Mouse (Mus musculus): Measurements from ENCODE around the gene Terb2. TPM values are rescaled to one million over a fixed set of nuclear protein-coding genes. Genes with fewer than 3 reads are reported as not detected.
A peak's percentile ranks its signal among the peaks of the same experiment; 100 is the strongest.

Terb2 gene
- not detected in 2 replicates for total RNA-seq (2014; rRNA removed)
- not detected in 2 replicates for polyA plus RNA-seq (2015; fragmentation: Nextera tagmentation; extraction: Ambion mirVana)

GRCm38 (mm10) chr2:122186106-122186505 lies at the start of gene Terb2, which contains the start of gene Patl2:
Terb2 (plus strand) TSS chr2:122186272.
Patl2 (minus strand) TSS chr2:122186189.
- DNase-seq = no peak
- Histone ChIP-seq H3K36me3 (ENCODE audit: insufficient read depth) (no peaks in the 10 kb centered on the region), H3K4me2 (ENCODE audit: low read depth) (no peak within 1 kb of the TSS), H3K9me3 (ENCODE audit: low read length) (no peaks in the 10 kb centered on the region), H3K27ac (ENCODE audit: low read depth, low read length) (no peak within 1 kb of the TSS), H3K4me3 (ENCODE audit: low read depth, low read length) (no peak within 1 kb of the TSS), H3K4me1 (ENCODE audit: insufficient read depth) (no peaks in the 10 kb centered on the region), H3K9ac (no peak within 1 kb of the TSS), H3K27me3 (ENCODE audit: insufficient read depth, low read length) (no peaks in the 10 kb centered on the region)
- WGBS = 85% methylated on average over 17 of the region's 17 CpGs
- TF ChIP-seq CTCF (IDR thresholded peaks at IDR 0.05; ENCODE audit: low read depth) = no peak
- no peak for ATAC-seq

GRCm38 (mm10) chr2:122137839-122138465 lies 48.1 kb upstream of the Terb2 start:
- no peak for TF ChIP-seq CTCF (IDR thresholded peaks at IDR 0.05; ENCODE audit: low read depth)
- no peak overlapping the region for H3K27ac ChIP-seq (ENCODE audit: low read depth, low read length)
- no peaks in the 10 kb centered on the region for H3K9me3 ChIP-seq (ENCODE audit: low read length)
- no peak for DNase-seq
- WGBS = 72% methylated on average over 5 of the region's 5 CpGs
- no peak overlapping the region for H3K9ac ChIP-seq
- H3K4me3 ChIP-seq (ENCODE audit: low read depth, low read length) = no peak overlapping the region
- H3K4me1 ChIP-seq (ENCODE audit: insufficient read depth) = no peaks in the 10 kb centered on the region
- no peak for ATAC-seq
- H3K27me3 ChIP-seq (ENCODE audit: insufficient read depth, low read length) = no peaks in the 10 kb centered on the region
- H3K36me3 ChIP-seq (ENCODE audit: insufficient read depth) = no peaks in the 10 kb centered on the region
- H3K4me2 ChIP-seq (ENCODE audit: low read depth) = no peak overlapping the region

DNA sequence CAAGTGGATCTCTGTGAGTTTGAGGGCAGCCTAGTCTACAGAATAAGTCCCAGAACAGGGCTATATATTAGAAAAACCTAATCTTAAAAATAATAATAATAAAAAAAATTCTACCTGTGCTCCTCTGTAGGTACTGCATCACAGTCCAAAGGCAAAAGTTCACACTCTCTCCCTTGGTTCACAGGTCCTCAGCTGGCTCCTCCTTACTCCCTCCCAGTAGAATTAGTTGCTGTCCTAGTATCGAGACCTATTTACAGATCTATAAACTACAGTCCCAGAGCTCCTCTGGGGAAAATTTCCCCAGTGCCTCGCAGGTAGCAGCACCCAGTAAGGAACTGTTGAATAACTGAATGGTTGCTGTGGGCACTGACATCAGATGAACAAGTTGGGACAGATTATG lies 45.3 kb upstream of the Terb2 start:
- no peaks in the 10 kb centered on the region for H3K27me3 ChIP-seq (ENCODE audit: insufficient read depth, low read length)
- no peaks in the 10 kb centered on the region for H3K36me3 ChIP-seq (ENCODE audit: insufficient read depth)
- no peak overlapping the region for H3K4me3 ChIP-seq (ENCODE audit: low read depth, low read length)
- no peaks in the 10 kb centered on the region for H3K9me3 ChIP-seq (ENCODE audit: low read length)
- WGBS = 80% methylated on average over 2 of the region's 2 CpGs
- ATAC-seq = no peak
- DNase-seq = no peak
- H3K4me2 ChIP-seq (ENCODE audit: low read depth) = no peak overlapping the region
- H3K27ac ChIP-seq (ENCODE audit: low read depth, low read length) = no peak overlapping the region
- H3K4me1 ChIP-seq (ENCODE audit: insufficient read depth) = no peaks in the 10 kb centered on the region
- H3K9ac ChIP-seq = no peak overlapping the region
- no peak for TF ChIP-seq CTCF (IDR thresholded peaks at IDR 0.05; ENCODE audit: low read depth)

- WGBS = 76% methylated on average over 5 of the region's 5 CpGs
- ATAC-seq = peak; percentile 36; the same call in 1 of the 2 replicates
- no peak for TF ChIP-seq CTCF (IDR thresholded peaks at IDR 0.05; ENCODE audit: low read depth)
- Histone ChIP-seq H3K27ac (ENCODE audit: low read depth, low read length) (no peak overlapping the region), H3K4me1 (ENCODE audit: insufficient read depth) (no peaks in the 10 kb centered on the region), H3K36me3 (ENCODE audit: insufficient read depth) (no peaks in the 10 kb centered on the region), H3K9ac (no peak overlapping the region), H3K9me3 (ENCODE audit: low read length) (no peaks in the 10 kb centered on the region), H3K4me2 (ENCODE audit: low read depth) (no peak overlapping the region), H3K27me3 (ENCODE audit: insufficient read depth, low read length) (no peaks in the 10 kb centered on the region), H3K4me3 (ENCODE audit: low read depth, low read length) (no peak overlapping the region)
- DNase-seq = no peak
Measured at GRCm38 (mm10) chr2:122141332-122141967, 44.6 kb upstream of the Terb2 start.

- DNase-seq = no peak
- H3K4me1 ChIP-seq (ENCODE audit: insufficient read depth) = no peaks in the 10 kb centered on the region
- no peaks in the 10 kb centered on the region for H3K9me3 ChIP-seq (ENCODE audit: low read length)
- no peak overlapping the region for H3K27ac ChIP-seq (ENCODE audit: low read depth, low read length)
- no peaks in the 10 kb centered on the region for H3K27me3 ChIP-seq (ENCODE audit: insufficient read depth, low read length)
- ATAC-seq = no peak
- H3K4me2 ChIP-seq (ENCODE audit: low read depth) = no peak overlapping the region
- no peak overlapping the region for H3K4me3 ChIP-seq (ENCODE audit: low read depth, low read length)
- H3K9ac ChIP-seq = no peak overlapping the region
- H3K36me3 ChIP-seq (ENCODE audit: insufficient read depth) = no peaks in the 10 kb centered on the region
- TF ChIP-seq CTCF (IDR thresholded peaks at IDR 0.05; ENCODE audit: low read depth) = no peak
- WGBS = 95% methylated on average over 3 of the region's 3 CpGs
Measured at GRCm38 (mm10) chr2:122143111-122143510, 43.0 kb upstream of the Terb2 start.

GRCm38 (mm10) chr2:122145756-122146155 lies 40.3 kb upstream of the Terb2 start:
- Histone ChIP-seq H3K4me2 (ENCODE audit: low read depth) (no peak overlapping the region), H3K4me1 (ENCODE audit: insufficient read depth) (no peaks in the 10 kb centered on the region), H3K36me3 (ENCODE audit: insufficient read depth) (no peaks in the 10 kb centered on the region), H3K27me3 (ENCODE audit: insufficient read depth, low read length) (no peaks in the 10 kb centered on the region), H3K27ac (ENCODE audit: low read depth, low read length) (no peak overlapping the region), H3K9me3 (ENCODE audit: low read length) (no peaks in the 10 kb centered on the region), H3K4me3 (ENCODE audit: low read depth, low read length) (no peak overlapping the region), H3K9ac (no peak overlapping the region)
- ATAC-seq (no peak), DNase-seq (no peak)
- WGBS = 62% methylated on average over 4 of the region's 4 CpGs
- no peak for TF ChIP-seq CTCF (IDR thresholded peaks at IDR 0.05; ENCODE audit: low read depth)

GRCm38 (mm10) chr2:122146687-122147086 lies 39.4 kb upstream of the Terb2 start:
- no peak for TF ChIP-seq CTCF (IDR thresholded peaks at IDR 0.05; ENCODE audit: low read depth)
- ATAC-seq = no peak
- Histone ChIP-seq H3K27ac (ENCODE audit: low read depth, low read length) (no peak overlapping the region), H3K9me3 (ENCODE audit: low read length) (no peaks in the 10 kb centered on the region), H3K4me2 (ENCODE audit: low read depth) (no peak overlapping the region), H3K27me3 (ENCODE audit: insufficient read depth, low read length) (no peaks in the 10 kb centered on the region), H3K4me3 (ENCODE audit: low read depth, low read length) (no peak overlapping the region), H3K4me1 (ENCODE audit: insufficient read depth) (no peaks in the 10 kb centered on the region), H3K36me3 (ENCODE audit: insufficient read depth) (no peaks in the 10 kb centered on the region), H3K9ac (no peak overlapping the region)
- WGBS = 70% methylated on average over 6 of the region's 6 CpGs
- DNase-seq = no peak
